Mouse (Mus musculus) lung, embryonic 15.5 days (tissue): Measurements from ENCODE around the gene Wasf2. TPM values are rescaled to one million over a fixed set of nuclear protein-coding genes. Genes with fewer than 3 reads are reported as not detected.

Source experiments
- ATAC-seq: fragments of 200-750 bp; cut with Nextera tagmentation; 2 replicates; pipeline ENCODE4 v1.8.0; 2017; ENCODE audit warnings: moderate number of reproducible peaks, borderline replicate concordance; ENCODE audit not compliant: low FRiP score, low TSS enrichment; ENCODE audit errors: extremely low read depth
- H3K27ac ChIP-seq: fragments of 300-500 bp; sonication (generic); 2 replicates; pipeline ENCODE4 v1.5.1; 2015; ENCODE audit warnings: moderate library complexity, mild to moderate bottlenecking, inconsistent platforms
- H3K27me3 ChIP-seq: fragments of 300-500 bp; sonication (generic); 2 replicates; pipeline ENCODE4 v1.6.1; 2015; ENCODE audit warnings: inconsistent platforms
- H3K36me3 ChIP-seq: fragments of 300-500 bp; sonication (generic); 2 replicates; pipeline ENCODE4 v1.6.1; 2015; ENCODE audit warnings: inconsistent platforms
- H3K4me1 ChIP-seq: fragments of 300-500 bp; sonication (generic); 2 replicates; pipeline ENCODE4 v1.6.1; 2015; ENCODE audit warnings: inconsistent platforms
- H3K4me2 ChIP-seq: fragments of 300-500 bp; sonication (generic); 2 replicates; pipeline ENCODE4 v1.6.1; 2015; ENCODE audit warnings: inconsistent platforms, mild to moderate bottlenecking, moderate library complexity
- H3K4me3 ChIP-seq: fragments of 300-500 bp; sonication (generic); 2 replicates; pipeline ENCODE4 v1.5.1; 2015; ENCODE audit warnings: mild to moderate bottlenecking, inconsistent platforms
- H3K9ac ChIP-seq: fragments of 300-500 bp; sonication (generic); 2 replicates; pipeline ENCODE4 v1.6.1; 2015; ENCODE audit warnings: inconsistent platforms
- H3K9me3 ChIP-seq: fragments of 300-500 bp; sonication (generic); 2 replicates; pipeline ENCODE4 v1.6.1; 2016; ENCODE audit warnings: inconsistent platforms
- WGBS: fragments of 180-500 bp; shearing (Covaris S2); methylation state at CpG from one replicate; pipeline ENCODE4 v1.1.7; 2015; 5-methylcytosine and 5-hydroxymethylcytosine counted together
- polyA plus RNA-seq: library from polyadenylated mRNA; unstranded; fragments of >200 nt; fragmentation: Nextera tagmentation; extraction: Ambion mirVana; gene quantifications from 2 replicates; pipeline ENCODE4 v1.2.1, GENCODE M21; 2015

Gene Wasf2
- polyA plus RNA-seq, 1 experiment from 2014 or later, result 120 TPM

DNA sequence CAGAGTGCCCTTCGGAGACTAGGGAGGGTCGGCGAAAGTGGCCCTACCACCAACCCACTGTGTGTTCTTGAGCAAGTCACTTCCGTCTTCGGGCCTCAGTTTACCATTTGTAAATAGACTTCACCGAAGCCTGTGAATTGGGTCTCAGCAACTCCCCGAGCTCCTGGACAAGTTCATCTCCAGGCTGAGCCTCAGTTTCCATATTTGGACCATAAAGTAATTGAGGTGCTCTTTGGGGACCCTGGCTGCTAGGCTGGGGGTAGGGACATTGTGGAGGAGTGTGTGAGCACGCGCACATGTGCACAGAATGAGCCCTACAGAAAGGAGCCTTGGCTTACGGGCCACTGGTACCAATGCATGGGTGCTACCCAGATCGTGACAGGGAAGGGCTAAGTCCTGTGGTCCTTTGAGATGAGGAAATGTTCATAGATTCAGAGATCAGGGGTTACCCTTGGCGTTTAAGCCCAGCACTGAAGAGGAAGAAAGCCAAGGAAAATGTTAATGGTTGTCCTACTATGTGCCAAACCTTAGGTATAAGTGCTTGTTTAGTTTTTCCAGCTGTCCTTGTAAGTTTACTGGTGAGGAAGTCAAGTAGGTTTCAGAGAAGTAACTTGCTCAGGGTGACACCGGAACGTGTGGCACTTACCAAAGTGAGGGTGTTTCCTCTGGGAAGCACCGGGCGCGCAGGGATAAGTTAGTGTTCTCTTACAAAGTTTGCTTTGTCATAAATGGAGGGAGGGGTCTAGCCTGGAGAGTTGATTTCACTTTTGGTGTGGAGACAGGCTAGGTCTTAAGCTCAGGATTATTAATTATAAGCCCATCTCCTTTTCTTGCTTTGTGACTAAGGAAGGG is 811 bp downstream of the Wasf2 start:
- peaks cover 9% of the 10 kb centered on the region; the same call in 1 of the 2 replicates for H3K36me3 ChIP-seq
- H3K4me3 ChIP-seq, result peak overlapping the region; percentile 93
- peak overlapping the region; percentile 85 for H3K27ac ChIP-seq
- no peaks in the 10 kb centered on the region for H3K27me3 ChIP-seq
- no peaks in the 10 kb centered on the region for H3K9me3 ChIP-seq
- peak overlapping the region; percentile 91 for H3K9ac ChIP-seq
- under 1% methylated on average over 17 of the region's 17 CpGs for WGBS
- no peak for ATAC-seq
- H3K4me1 ChIP-seq, result peaks cover 13% of the 10 kb centered on the region
- peak overlapping the region; percentile 67 for H3K4me2 ChIP-seq

GRCm38 (mm10) chr4:133132027-133132426 is 1.7 kb downstream of the Wasf2 start:
- peaks cover 13% of the 10 kb centered on the region for H3K4me1 ChIP-seq
- no peaks in the 10 kb centered on the region for H3K27me3 ChIP-seq
- no peaks in the 10 kb centered on the region for H3K9me3 ChIP-seq
- WGBS, result 6% methylated on average over 6 of the region's 6 CpGs
- H3K27ac ChIP-seq, result peak overlapping the region; percentile 85
- no peak for ATAC-seq
- peaks cover 9% of the 10 kb centered on the region; the same call in 1 of the 2 replicates for H3K36me3 ChIP-seq
- H3K4me3 ChIP-seq, result peak overlapping the region; percentile 93
- H3K9ac ChIP-seq, result peak overlapping the region; percentile 91
- H3K4me2 ChIP-seq, result peak overlapping the region; percentile 67

DNA sequence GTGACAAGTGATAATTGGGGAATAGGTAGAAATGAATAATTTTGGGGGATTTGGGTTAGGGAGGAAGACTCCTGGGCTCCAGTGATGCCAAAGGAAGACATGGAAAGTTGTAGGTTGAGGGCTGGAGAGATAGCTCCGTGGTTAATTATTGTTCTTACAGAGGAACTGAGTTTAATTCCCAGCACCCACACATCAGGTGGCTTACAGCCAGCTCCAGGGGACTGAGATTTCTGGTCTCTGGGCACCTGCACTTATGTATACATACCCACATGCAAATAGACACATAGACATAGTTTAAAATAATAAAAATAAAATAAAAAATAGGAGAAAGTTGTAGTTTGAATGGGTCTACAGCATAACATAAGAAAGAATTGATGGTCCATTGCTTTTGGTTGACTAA is 6.6 kb downstream of the Wasf2 start:
- Histone ChIP-seq H3K4me1 (peaks cover 7% of the 10 kb centered on the region), H3K9me3 (no peaks in the 10 kb centered on the region)
- WGBS, result 62% methylated on average over 1 of the region's 1 CpGs

DNA sequence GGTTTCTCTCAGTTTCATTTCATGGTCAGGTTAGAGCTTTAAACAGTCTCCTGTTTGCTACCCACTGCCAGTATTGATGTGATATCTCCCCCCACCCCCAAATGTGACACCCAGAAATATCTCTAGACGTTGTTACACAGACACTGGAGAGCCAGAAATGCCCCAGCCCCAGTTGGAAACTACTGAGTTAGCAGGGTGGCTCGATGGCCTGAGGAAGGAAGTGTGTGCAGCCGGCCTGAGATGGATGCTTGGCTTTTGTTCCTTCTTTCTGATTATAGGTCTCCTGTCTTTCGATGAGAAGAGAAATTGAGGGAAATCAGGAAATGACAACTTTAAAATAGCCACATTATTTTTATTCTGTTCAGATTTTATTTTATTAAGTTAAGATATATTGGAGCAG is 8.7 kb downstream of the Wasf2 start:
- H3K4me2 ChIP-seq, result no peak overlapping the region
- H3K27me3 ChIP-seq, result no peaks in the 10 kb centered on the region
- 80% methylated on average over 4 of the region's 4 CpGs for WGBS
- H3K9me3 ChIP-seq, result no peaks in the 10 kb centered on the region
- peaks cover 14% of the 10 kb centered on the region for H3K36me3 ChIP-seq
- H3K4me3 ChIP-seq, result no peak overlapping the region
- H3K27ac ChIP-seq, result no peak overlapping the region
- no peak overlapping the region for H3K9ac ChIP-seq
- no peaks in the 10 kb centered on the region for H3K4me1 ChIP-seq
- ATAC-seq, result no peak

More for the DNA sequence above, 6.6 kb downstream of the Wasf2 start:
- Histone ChIP-seq H3K27me3 (no peaks in the 10 kb centered on the region), H3K36me3 (peaks cover 17% of the 10 kb centered on the region), H3K4me2 (no peak overlapping the region), H3K9ac (no peak overlapping the region), H3K27ac (no peak overlapping the region), H3K4me3 (no peak overlapping the region)
- no peak for ATAC-seq

- Histone ChIP-seq H3K9ac (no peak overlapping the region), H3K27me3 (no peaks in the 10 kb centered on the region), H3K4me2 (no peak overlapping the region), H3K9me3 (no peaks in the 10 kb centered on the region), H3K36me3 (peaks cover 9% of the 10 kb centered on the region; the same call in 1 of the 2 replicates), H3K27ac (no peak overlapping the region), H3K4me1 (peaks cover 35% of the 10 kb centered on the region), H3K4me3 (no peak overlapping the region)
- ATAC-seq, result no peak
- 87% methylated on average over 5 of the region's 5 CpGs for WGBS
These were observed 24.7 kb downstream of the Wasf2 start for GRCm38 (mm10) chr4:133155006-133155405.

DNA sequence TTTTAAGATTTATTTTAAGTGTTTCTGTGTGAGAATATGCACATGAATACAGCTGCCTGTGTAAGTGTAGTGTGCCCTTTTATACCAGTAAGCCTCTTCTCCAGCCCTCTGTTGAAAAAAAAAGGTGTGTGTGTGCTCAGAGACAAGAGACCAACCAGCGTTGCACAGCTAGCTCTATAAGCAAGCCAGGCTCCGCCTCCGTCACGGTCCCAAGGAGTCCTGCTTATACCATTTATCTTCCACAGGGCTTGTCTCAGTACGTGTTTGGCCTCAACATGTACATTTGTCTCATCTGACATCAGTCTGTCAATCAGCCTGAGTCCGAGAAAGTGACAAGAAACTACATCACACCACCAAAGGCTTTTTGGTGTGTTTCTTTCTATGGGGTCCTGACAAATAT is 25.4 kb downstream of the Wasf2 start:
- no peaks in the 10 kb centered on the region for H3K9me3 ChIP-seq
- H3K4me3 ChIP-seq, result no peak overlapping the region
- H3K4me1 ChIP-seq, result peaks cover 39% of the 10 kb centered on the region
- ATAC-seq, result no peak
- H3K9ac ChIP-seq, result no peak overlapping the region
- no peaks in the 10 kb centered on the region for H3K27me3 ChIP-seq
- H3K36me3 ChIP-seq, result peaks cover 9% of the 10 kb centered on the region; the same call in 1 of the 2 replicates
- H3K4me2 ChIP-seq, result no peak overlapping the region
- H3K27ac ChIP-seq, result no peak overlapping the region
- WGBS, result 73% methylated on average over 6 of the region's 6 CpGs

DNA sequence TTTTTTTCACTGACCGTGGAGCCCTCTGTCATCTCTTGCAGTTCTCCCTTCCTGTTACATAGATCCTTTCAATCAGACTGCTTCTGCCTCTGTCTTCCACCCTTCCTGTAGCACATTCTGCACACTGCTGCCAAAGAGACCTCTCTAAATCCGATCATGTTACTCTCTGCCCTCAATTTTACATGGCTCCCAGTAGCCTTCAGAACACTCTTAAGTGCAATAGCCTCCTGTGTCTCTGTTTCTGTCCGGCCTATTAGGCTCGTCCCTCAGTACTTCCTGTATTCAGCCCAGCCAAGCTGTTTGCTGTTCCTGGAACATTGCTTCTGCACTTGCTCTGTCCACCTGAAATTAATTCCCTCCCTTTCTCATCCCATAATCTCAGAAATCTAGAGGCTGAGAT is 26.1 kb downstream of the Wasf2 start:
- Histone ChIP-seq H3K4me1 (peaks cover 39% of the 10 kb centered on the region), H3K9me3 (no peaks in the 10 kb centered on the region), H3K36me3 (peaks cover 9% of the 10 kb centered on the region; the same call in 1 of the 2 replicates), H3K9ac (no peak overlapping the region), H3K27me3 (no peaks in the 10 kb centered on the region), H3K27ac (no peak overlapping the region), H3K4me3 (no peak overlapping the region), H3K4me2 (no peak overlapping the region)
- 82% methylated on average over 4 of the region's 4 CpGs for WGBS
- ATAC-seq, result no peak

DNA sequence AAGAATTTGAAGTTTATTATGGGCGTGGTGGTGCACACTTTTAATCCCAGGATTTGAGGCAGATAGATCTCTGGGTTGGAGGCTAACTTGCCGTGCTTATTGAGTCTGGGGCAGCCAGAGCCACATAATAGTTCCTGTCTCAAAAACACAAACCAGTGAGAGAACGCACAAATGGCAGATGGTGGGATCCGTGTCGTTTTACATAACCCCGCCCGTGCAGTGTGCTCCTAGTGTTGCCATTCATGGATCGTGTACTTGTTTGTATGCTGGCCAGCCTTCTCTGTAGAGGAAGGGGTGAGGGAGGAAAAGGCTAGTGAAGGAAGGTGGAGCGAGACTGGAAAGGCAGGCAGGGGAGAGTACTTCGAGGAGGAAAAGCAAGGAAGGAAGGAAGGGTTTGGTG is 26.5 kb downstream of the Wasf2 start:
- no peak overlapping the region for H3K9ac ChIP-seq
- no peak overlapping the region for H3K27ac ChIP-seq
- H3K4me1 ChIP-seq, result peaks cover 39% of the 10 kb centered on the region
- H3K36me3 ChIP-seq, result peaks cover 9% of the 10 kb centered on the region; the same call in 1 of the 2 replicates
- no peak for ATAC-seq
- no peaks in the 10 kb centered on the region for H3K9me3 ChIP-seq
- H3K4me2 ChIP-seq, result no peak overlapping the region
- H3K27me3 ChIP-seq, result no peaks in the 10 kb centered on the region
- WGBS, result 73% methylated on average over 10 of the region's 10 CpGs
- no peak overlapping the region for H3K4me3 ChIP-seq

GRCm38 (mm10) chr4:133159127-133159526 is 28.8 kb downstream of the Wasf2 start:
- H3K36me3 ChIP-seq, result peaks cover 9% of the 10 kb centered on the region
- WGBS, result 58% methylated on average over 6 of the region's 6 CpGs
- H3K9me3 ChIP-seq, result no peaks in the 10 kb centered on the region
- peaks cover 39% of the 10 kb centered on the region for H3K4me1 ChIP-seq
- H3K4me2 ChIP-seq, result no peak overlapping the region
- H3K4me3 ChIP-seq, result no peak overlapping the region
- no peaks in the 10 kb centered on the region for H3K27me3 ChIP-seq
- H3K9ac ChIP-seq, result no peak overlapping the region
- no peak overlapping the region for H3K27ac ChIP-seq
- ATAC-seq, result no peak

DNA sequence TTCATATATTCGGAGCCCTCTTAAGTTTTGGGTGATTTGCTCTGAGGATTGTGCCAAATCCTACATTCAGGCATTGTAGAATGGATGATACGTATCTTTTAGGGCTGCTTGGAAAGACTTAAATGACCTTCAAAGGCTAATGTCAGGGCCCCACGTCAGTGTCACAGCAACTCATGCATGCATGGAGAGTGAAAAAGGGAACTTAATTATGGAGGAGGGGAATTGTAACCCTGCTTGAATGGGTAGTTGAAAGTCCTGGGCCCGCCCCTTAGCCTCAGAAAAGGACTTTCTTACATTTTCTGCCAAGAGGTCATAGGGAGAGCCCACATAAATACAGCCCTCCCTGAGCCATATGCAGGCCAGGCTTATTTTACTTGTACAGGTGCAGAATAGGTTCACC is 29.3 kb downstream of the Wasf2 start:
- Histone ChIP-seq H3K27ac (no peak overlapping the region), H3K9me3 (no peaks in the 10 kb centered on the region), H3K27me3 (no peaks in the 10 kb centered on the region), H3K4me3 (no peak overlapping the region), H3K4me1 (peaks cover 39% of the 10 kb centered on the region), H3K9ac (no peak overlapping the region), H3K36me3 (peaks cover 9% of the 10 kb centered on the region), H3K4me2 (no peak overlapping the region)
- ATAC-seq, result no peak
- WGBS, result 83% methylated on average over 4 of the region's 4 CpGs

DNA sequence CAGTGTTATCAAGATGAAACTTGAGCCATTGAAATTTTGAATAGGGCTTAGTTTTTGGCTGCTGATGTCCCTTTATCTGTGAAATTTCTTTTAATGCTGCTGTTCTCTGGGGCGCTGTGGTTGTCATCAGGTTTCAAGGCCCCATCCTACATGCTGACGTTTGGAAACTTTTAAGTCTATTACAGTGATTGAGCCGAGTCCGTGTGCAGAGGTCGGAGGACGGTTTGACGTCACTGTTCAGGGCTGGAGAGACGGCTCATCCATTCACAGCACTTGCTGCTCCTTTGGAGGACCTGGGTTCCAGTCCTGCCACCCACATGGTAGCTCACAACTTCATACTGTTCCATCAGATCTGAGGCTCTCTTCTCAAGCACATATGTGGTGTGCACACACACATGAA is 29.9 kb downstream of the Wasf2 start:
- Histone ChIP-seq H3K4me3 (no peak overlapping the region), H3K4me2 (no peak overlapping the region), H3K36me3 (peaks cover 12% of the 10 kb centered on the region), H3K9ac (no peak overlapping the region), H3K27ac (no peak overlapping the region), H3K9me3 (no peaks in the 10 kb centered on the region), H3K27me3 (no peaks in the 10 kb centered on the region), H3K4me1 (peaks cover 36% of the 10 kb centered on the region)
- WGBS, result 77% methylated on average over 8 of the region's 8 CpGs
- no peak for ATAC-seq

DNA sequence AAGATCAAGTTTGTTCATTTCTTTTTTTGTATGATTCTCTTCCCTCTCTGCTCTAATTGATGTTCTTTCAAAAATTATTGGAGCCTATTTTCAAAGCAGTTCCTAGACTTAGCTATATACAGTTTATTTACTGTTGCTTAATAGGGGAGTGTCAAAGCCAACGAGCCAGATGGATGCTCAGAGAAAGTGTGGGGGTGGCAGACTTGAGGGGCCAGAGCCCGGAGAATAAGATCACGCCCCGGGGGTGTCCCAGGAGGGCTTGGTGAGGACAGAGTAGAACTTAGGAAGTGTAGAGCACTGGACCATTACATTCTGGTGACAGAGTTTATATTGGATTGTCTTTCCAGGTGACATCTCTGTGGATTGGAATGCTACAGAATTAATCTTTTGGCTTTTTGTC is 30.5 kb downstream of the Wasf2 start:
- Histone ChIP-seq H3K36me3 (peaks cover 12% of the 10 kb centered on the region), H3K9me3 (no peaks in the 10 kb centered on the region), H3K4me2 (no peak overlapping the region), H3K4me3 (no peak overlapping the region), H3K27ac (no peak overlapping the region), H3K9ac (no peak overlapping the region), H3K4me1 (peaks cover 33% of the 10 kb centered on the region), H3K27me3 (no peaks in the 10 kb centered on the region)
- no peak for ATAC-seq
- WGBS, result 58% methylated on average over 4 of the region's 4 CpGs
